Mouse (Mus musculus): ENCODE measurements around the gene Esr2. TPM values are rescaled to one million over a fixed set of nuclear protein-coding genes. Genes with fewer than 3 reads are reported as not detected.

Esr2 gene
- polyA plus RNA-seq, 1 experiment from 2014 or later = 0.14 TPM

- Histone ChIP-seq H3K27me3 (no peaks in the 10 kb centered on the region), H3K9ac (no peak overlapping the region), H3K27ac (no peak overlapping the region), H3K4me3 (no peak overlapping the region), H3K36me3 (peaks cover 88% of the 10 kb centered on the region), H3K4me1 (no peaks in the 10 kb centered on the region), H3K9me3 (no peaks in the 10 kb centered on the region), H3K4me2 (no peak overlapping the region)
- ATAC-seq (ENCODE audit: insufficient number of reproducible peaks, low FRiP score, low TSS enrichment, low read depth) = no peak
- 87% methylated on average over 12 of the region's 12 CpGs for WGBS
Measured at GRCm38 (mm10) chr12:76102621-76103020, 74.4 kb downstream of the Esr2 start.

GRCm38 (mm10) chr12:76095117-76096035, 81.7 kb downstream of the Esr2 start:
- 47% methylated on average over 30 of the region's 30 CpGs for WGBS
- H3K27ac ChIP-seq = 0 out of 2 replicates have a peak overlapping the region, but pooled peaks have one; percentile 47
- ATAC-seq (ENCODE audit: insufficient number of reproducible peaks, low FRiP score, low TSS enrichment, low read depth) = no peak

GRCm38 (mm10) chr12:76093613-76094588, 83.2 kb downstream of the Esr2 start:
- Histone ChIP-seq H3K4me3 (no peak overlapping the region), H3K4me1 (peaks cover 13% of the 10 kb centered on the region; the same call in 1 of the 2 replicates), H3K27me3 (no peaks in the 10 kb centered on the region), H3K4me2 (no peak overlapping the region), H3K27ac (no peak overlapping the region), H3K9me3 (no peaks in the 10 kb centered on the region), H3K9ac (no peak overlapping the region), H3K36me3 (peaks cover 39% of the 10 kb centered on the region)
- WGBS = 87% methylated on average over 15 of the region's 15 CpGs
- ATAC-seq (ENCODE audit: insufficient number of reproducible peaks, low FRiP score, low TSS enrichment, low read depth) = no peak

More at GRCm38 (mm10) chr12:76095117-76096035, 81.7 kb downstream of the Esr2 start:
- H3K9me3 ChIP-seq = no peaks in the 10 kb centered on the region
- peaks cover 54% of the 10 kb centered on the region for H3K36me3 ChIP-seq
- no peak overlapping the region for H3K4me3 ChIP-seq
- H3K27me3 ChIP-seq = no peaks in the 10 kb centered on the region
- no peak overlapping the region for H3K4me2 ChIP-seq
- no peak overlapping the region for H3K9ac ChIP-seq
- H3K4me1 ChIP-seq = peaks cover 13% of the 10 kb centered on the region; the same call in 1 of the 2 replicates

GRCm38 (mm10) chr12:76092789-76093466, 84.1 kb downstream of the Esr2 start:
- 87% methylated on average over 11 of the region's 11 CpGs for WGBS
- ATAC-seq (ENCODE audit: insufficient number of reproducible peaks, low FRiP score, low TSS enrichment, low read depth) = no peak
- H3K36me3 ChIP-seq = peaks cover 35% of the 10 kb centered on the region

GRCm38 (mm10) chr12:76087025-76087424, 90.0 kb downstream of the Esr2 start:
- Histone ChIP-seq H3K9me3 (no peaks in the 10 kb centered on the region), H3K4me2 (no peak overlapping the region), H3K27me3 (no peaks in the 10 kb centered on the region), H3K4me3 (no peak overlapping the region), H3K27ac (no peak overlapping the region), H3K4me1 (peaks cover under 1% of the 10 kb centered on the region; the same call in 1 of the 2 replicates), H3K36me3 (peaks cover 11% of the 10 kb centered on the region; the same call in 1 of the 2 replicates), H3K9ac (no peak overlapping the region)
- no peak for ATAC-seq (ENCODE audit: insufficient number of reproducible peaks, low FRiP score, low TSS enrichment, low read depth)
- 69% methylated on average over 13 of the region's 13 CpGs for WGBS

More at GRCm38 (mm10) chr12:76092789-76093466, 84.1 kb downstream of the Esr2 start:
- Histone ChIP-seq H3K27me3 (no peaks in the 10 kb centered on the region), H3K4me3 (no peak overlapping the region), H3K27ac (no peak overlapping the region), H3K9me3 (no peaks in the 10 kb centered on the region), H3K4me1 (peaks cover 13% of the 10 kb centered on the region; the same call in 1 of the 2 replicates), H3K4me2 (no peak overlapping the region), H3K9ac (no peak overlapping the region)

GRCm38 (mm10) chr12:76085956-76086905, 90.8 kb downstream of the Esr2 start:
- Histone ChIP-seq H3K4me1 (peaks cover 8% of the 10 kb centered on the region; the same call in 1 of the 2 replicates), H3K27me3 (no peaks in the 10 kb centered on the region), H3K9ac (no peak overlapping the region), H3K9me3 (no peaks in the 10 kb centered on the region), H3K4me2 (no peak overlapping the region), H3K36me3 (peaks cover 11% of the 10 kb centered on the region; the same call in 1 of the 2 replicates), H3K4me3 (no peak overlapping the region), H3K27ac (no peak overlapping the region)
- WGBS = 61% methylated on average over 15 of the region's 15 CpGs
- no peak for ATAC-seq (ENCODE audit: insufficient number of reproducible peaks, low FRiP score, low TSS enrichment, low read depth)

- Histone ChIP-seq H3K36me3 (peaks cover 9% of the 10 kb centered on the region; the same call in 1 of the 2 replicates), H3K4me2 (no peak overlapping the region), H3K27me3 (no peaks in the 10 kb centered on the region), H3K4me1 (peaks cover 16% of the 10 kb centered on the region), H3K9ac (no peak overlapping the region), H3K9me3 (no peaks in the 10 kb centered on the region), H3K4me3 (no peak overlapping the region), H3K27ac (no peak overlapping the region)
- WGBS = 45% methylated on average over 9 of the region's 9 CpGs
- no peak for ATAC-seq (ENCODE audit: insufficient number of reproducible peaks, low FRiP score, low TSS enrichment, low read depth)
Measured at GRCm38 (mm10) chr12:76085066-76085465, 92.0 kb downstream of the Esr2 start.

- Histone ChIP-seq H3K9me3 (no peaks in the 10 kb centered on the region), H3K4me1 (peaks cover 16% of the 10 kb centered on the region), H3K9ac (no peak overlapping the region), H3K36me3 (peaks cover 16% of the 10 kb centered on the region), H3K4me2 (peak overlapping the region; percentile 54), H3K4me3 (peak overlapping the region; percentile 33), H3K27me3 (no peaks in the 10 kb centered on the region), H3K27ac (no peak overlapping the region)
- ATAC-seq (ENCODE audit: insufficient number of reproducible peaks, low FRiP score, low TSS enrichment, low read depth) = no peak
- 11% methylated on average over 22 of the region's 22 CpGs for WGBS
Measured at GRCm38 (mm10) chr12:76081557-76082211, 95.4 kb downstream of the Esr2 start.

- peak overlapping the region; percentile 33 for H3K4me3 ChIP-seq
- H3K4me1 ChIP-seq = peaks cover 16% of the 10 kb centered on the region
- H3K27ac ChIP-seq = no peak overlapping the region
- no peaks in the 10 kb centered on the region for H3K9me3 ChIP-seq
- no peak for ATAC-seq (ENCODE audit: insufficient number of reproducible peaks, low FRiP score, low TSS enrichment, low read depth)
- WGBS = 21% methylated on average over 14 of the region's 14 CpGs
- H3K36me3 ChIP-seq = peaks cover 19% of the 10 kb centered on the region
- no peaks in the 10 kb centered on the region for H3K27me3 ChIP-seq
- H3K9ac ChIP-seq = no peak overlapping the region
- peak overlapping the region; percentile 54 for H3K4me2 ChIP-seq
Measured at GRCm38 (mm10) chr12:76080876-76081556, 96.0 kb downstream of the Esr2 start.

All from limb, embryonic 15.5 days (tissue).